Mouse (Mus musculus) stomach, embryonic 16.5 days (tissue): ENCODE data around the gene Olfr619. TPM values are rescaled to one million over a fixed set of nuclear protein-coding genes. Genes with fewer than 3 reads are reported as not detected.

Source experiments
- ATAC-seq: fragments of 200-750 bp; cut with Nextera tagmentation; 2 replicates; pipeline ENCODE4 v1.8.0; 2017; ENCODE audit warnings: moderate number of reproducible peaks, moderate TSS enrichment; ENCODE audit not compliant: insufficient read depth, low FRiP score
- H3K27ac ChIP-seq: fragments of 300-500 bp; sonication (generic); 2 replicates; pipeline ENCODE4 v1.5.1; 2014; ENCODE audit warnings: low read length
- H3K27me3 ChIP-seq: fragments of 300-500 bp; sonication (generic); 2 replicates; pipeline ENCODE4 v1.6.1; 2014; ENCODE audit warnings: low read length, control low read depth, mixed read lengths; ENCODE audit not compliant: control insufficient read depth, insufficient read depth
- H3K36me3 ChIP-seq: fragments of 300-500 bp; sonication (generic); 2 replicates; pipeline ENCODE4 v1.6.1; 2014; ENCODE audit warnings: low read length; ENCODE audit not compliant: control insufficient read depth, insufficient read depth
- H3K4me1 ChIP-seq: fragments of 300-500 bp; sonication (generic); 2 replicates; pipeline ENCODE4 v1.6.1; 2014; ENCODE audit warnings: low read length, control low read depth, mixed read lengths; ENCODE audit not compliant: control insufficient read depth, insufficient read depth
- H3K4me2 ChIP-seq: fragments of 300-500 bp; sonication (generic); 2 replicates; pipeline ENCODE4 v1.6.1; 2014; ENCODE audit warnings: low read depth, low read length, mixed read lengths
- H3K4me3 ChIP-seq: fragments of 300-500 bp; sonication (generic); replicated peaks from 2 replicates; pipeline ENCODE4 v1.5.1; 2014; ENCODE audit warnings: mild to moderate bottlenecking, low read length
- H3K9ac ChIP-seq: fragments of 300-500 bp; sonication (generic); 2 replicates; pipeline ENCODE4 v1.6.1; 2014; ENCODE audit warnings: low read length
- H3K9me3 ChIP-seq: fragments of 300-500 bp; sonication (generic); replicated peaks from 2 replicates; pipeline ENCODE4 v1.6.1; 2016; ENCODE audit warnings: low read length, control low read depth; ENCODE audit not compliant: control insufficient read depth
- WGBS: fragments of 180-500 bp; shearing (Covaris S2); extraction: QIAGEN DNeasy Blood & Tissue Kit; methylation state at CpG from one replicate; pipeline ENCODE4 v1.1.7; 2014; 5-methylcytosine and 5-hydroxymethylcytosine counted together
- microRNA-seq: library from miRNA; unstranded; fragments of <30 nt; microRNA quantifications from one replicate; pipeline ENCODE4, GENCODE M21; 2016
- polyA plus RNA-seq: library from polyadenylated mRNA; unstranded; fragments of >200 nt; fragmentation: Nextera tagmentation; extraction: Ambion mirVana; gene quantifications from 2 replicates; pipeline ENCODE4 v1.2.1, GENCODE M21; 2015

The Olfr619 gene
- polyA plus RNA-seq, 1 experiment from 2014 or later, result not detected

DNA sequence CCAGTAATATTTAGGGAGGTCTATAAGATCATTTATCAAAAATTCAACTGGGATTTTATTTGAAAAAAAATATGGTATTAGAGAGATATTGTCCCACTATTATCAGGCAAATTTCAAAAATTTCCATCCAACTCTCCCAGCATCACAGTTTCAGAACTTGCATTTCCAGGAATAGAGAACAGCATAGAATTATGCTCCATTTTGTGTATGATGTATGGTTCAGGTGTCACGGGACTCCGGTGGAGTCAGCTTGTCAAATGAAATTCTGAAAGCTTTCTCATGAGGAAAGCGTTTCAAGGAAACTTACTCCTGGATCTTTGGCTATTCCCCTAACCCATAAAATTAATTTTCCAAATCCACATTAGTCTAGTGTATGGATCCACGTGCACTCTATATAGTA lies 43.7 kb downstream of the Olfr619 start:
- Histone ChIP-seq H3K9me3 (no peaks in the 10 kb centered on the region), H3K9ac (no peak overlapping the region), H3K27ac (no peak overlapping the region), H3K4me2 (no peak overlapping the region), H3K27me3 (no peaks in the 10 kb centered on the region), H3K4me3 (no peak overlapping the region), H3K36me3 (no peaks in the 10 kb centered on the region), H3K4me1 (no peaks in the 10 kb centered on the region)
- ATAC-seq, result no peak
- 70% methylated on average over 4 of the region's 4 CpGs for WGBS

Small RNA genes lying within 50 kb of the gene (microRNA-seq; reads per million reads assigned to microRNA genes)
- not detected for gene Gm26506

Other genes with a start within 250 kb of the Olfr619 start
- not detected in 2 replicates for gene Olfr601, start 237.9 kb upstream of the Olfr619 start, polyA plus RNA-seq
- gene Olfr603, start 214.4 kb upstream of the Olfr619 start, polyA plus RNA-seq, result not detected in 2 replicates
- not detected in 2 replicates for gene Usp17lc, start 185.5 kb upstream of the Olfr619 start, polyA plus RNA-seq
- not detected in 2 replicates for gene Olfr605, start 155.1 kb upstream of the Olfr619 start, polyA plus RNA-seq
- not detected in 2 replicates for gene Olfr606, start 151.5 kb upstream of the Olfr619 start, polyA plus RNA-seq
- gene Olfr607, start 136.4 kb upstream of the Olfr619 start, polyA plus RNA-seq, result not detected in 2 replicates
- gene Olfr608, start 130.7 kb upstream of the Olfr619 start, polyA plus RNA-seq, result not detected in 2 replicates
- gene Olfr609, start 102.5 kb upstream of the Olfr619 start, polyA plus RNA-seq, result not detected in 2 replicates
- not detected in 2 replicates for gene Olfr610, start 88.5 kb upstream of the Olfr619 start, polyA plus RNA-seq
- gene Olfr611, start 79.7 kb upstream of the Olfr619 start, polyA plus RNA-seq, result not detected in 2 replicates
- not detected in 2 replicates for gene Olfr612, start 57.9 kb upstream of the Olfr619 start, polyA plus RNA-seq
- gene Olfr613, start 52.5 kb upstream of the Olfr619 start, polyA plus RNA-seq, result not detected in 2 replicates
- gene Olfr615, start 44.5 kb upstream of the Olfr619 start, polyA plus RNA-seq, result not detected in 2 replicates
- not detected in 2 replicates for gene Olfr616, start 31.4 kb upstream of the Olfr619 start, polyA plus RNA-seq
- gene Olfr617, start 27.5 kb upstream of the Olfr619 start, polyA plus RNA-seq, result not detected in 2 replicates
- not detected in 2 replicates for gene Olfr618, start 10.5 kb upstream of the Olfr619 start, polyA plus RNA-seq
- gene Olfr620, start 12.0 kb downstream of the Olfr619 start, polyA plus RNA-seq, result not detected in 2 replicates
- not detected in 2 replicates for gene Olfr622, start 42.1 kb downstream of the Olfr619 start, polyA plus RNA-seq
- gene Olfr623, start 63.1 kb downstream of the Olfr619 start, polyA plus RNA-seq, result not detected in 2 replicates
- 0.04 and 0.05 TPM in 2 replicates for gene Olfr624, start 70.6 kb downstream of the Olfr619 start, polyA plus RNA-seq
- not detected in 2 replicates for gene Olfr625-ps1, start 82.1 kb downstream of the Olfr619 start, polyA plus RNA-seq
- not detected in 2 replicates for gene Olfr243, start 114.1 kb downstream of the Olfr619 start, polyA plus RNA-seq
- not detected in 2 replicates for gene Olfr628, start 129.8 kb downstream of the Olfr619 start, polyA plus RNA-seq
- gene Olfr629, start 144.4 kb downstream of the Olfr619 start, polyA plus RNA-seq, result not detected in 2 replicates
- not detected in 2 replicates for gene Olfr630, start 156.8 kb downstream of the Olfr619 start, polyA plus RNA-seq
- gene Olfr69, start 171.0 kb downstream of the Olfr619 start, polyA plus RNA-seq, result not detected in 2 replicates
- gene Olfr68, start 179.1 kb downstream of the Olfr619 start, polyA plus RNA-seq, result not detected in 2 replicates
- gene Olfr67, start 191.2 kb downstream of the Olfr619 start, polyA plus RNA-seq, result not detected in 2 replicates
- gene Hbb-bt, start 213.4 kb downstream of the Olfr619 start, polyA plus RNA-seq, result 3,025 and 3,577 TPM in 2 replicates
- gene Hbb-bs, start 227.5 kb downstream of the Olfr619 start, polyA plus RNA-seq, result 8,981 and 9,755 TPM in 2 replicates
- gene Hbb-bh2, start 239.9 kb downstream of the Olfr619 start, polyA plus RNA-seq, result not detected in 2 replicates
- 0.95 and 1.4 TPM in 2 replicates for gene Hbb-bh1, start 242.6 kb downstream of the Olfr619 start, polyA plus RNA-seq